Comparison of ENCODE assay signal across 20 mouse cellular contexts in the genomic region with DNA sequence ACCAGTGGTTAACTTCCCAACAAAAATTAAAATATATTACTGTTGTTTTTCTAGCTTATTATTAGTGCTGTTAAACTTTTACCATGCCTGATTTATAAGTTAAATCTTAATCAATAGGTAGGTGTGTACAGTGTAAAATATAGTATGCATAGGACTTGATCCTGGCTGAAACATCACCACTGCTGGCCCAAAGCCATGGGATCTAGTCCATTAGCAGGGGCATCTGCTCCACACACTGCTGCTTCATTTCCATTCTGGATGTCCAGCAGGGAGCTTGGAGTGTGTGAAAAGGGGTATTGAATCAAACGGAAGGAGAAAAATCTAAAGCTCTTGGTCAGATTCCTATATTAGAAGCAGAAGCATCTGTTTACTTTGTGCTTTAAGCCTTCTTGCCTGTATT.
DNase-seq lines count a peak whose midpoint lies in the region; ATAC-seq and TF ChIP-seq lines count a peak whose summit lies in the region.
"Had no signal": no experiment of that assay in that cellular context is flagged by ENCODE, and none has a peak within 500 bp of the region (broad histone marks: within the 10 kb centered on the region; RNA-seq: fewer than 3 reads in every experiment).

No protein-coding gene starts in this region.

- H3K27me3 ChIP-seq in forebrain, embryonic 14.5 days (replicated peaks; ENCODE audit: control insufficient read depth, insufficient read depth, low read length) = no peaks in the 10 kb centered on the region
- no peaks in the 10 kb centered on the region for H3K27me3 ChIP-seq in forebrain, embryonic 15.5 days
- no peaks in the 10 kb centered on the region for H3K27me3 ChIP-seq in midbrain, postnatal 0 days (ENCODE audit: insufficient read depth, low read length)
- peaks cover 8% of the 10 kb centered on the region; the same call in 1 of the 2 replicates for H3K27me3 ChIP-seq in midbrain, embryonic 10.5 days (ENCODE audit: low read depth, poor library complexity, severe bottlenecking)
- H3K27me3 ChIP-seq: forebrain, embryonic 13.5 days; heart, embryonic 12.5 days; heart, embryonic 15.5 days had no signal

- no peak for ATAC-seq in forebrain, embryonic 14.5 days
- no peak for ATAC-seq in forebrain, embryonic 15.5 days (replicated peaks)
- ATAC-seq in midbrain, postnatal 0 days (ENCODE audit: low FRiP score) = no peak
- ATAC-seq: CD4-positive, CD25-positive, alpha-beta regulatory T cell, adult 4 months; forebrain, embryonic 13.5 days; intestine, postnatal 0 days had no signal

- no peaks in the 10 kb centered on the region for H3K36me3 ChIP-seq in forebrain, embryonic 14.5 days (ENCODE audit: control insufficient read depth, insufficient read depth, low read length)
- no peaks in the 10 kb centered on the region for H3K36me3 ChIP-seq in forebrain, embryonic 15.5 days
- no peaks in the 10 kb centered on the region for H3K36me3 ChIP-seq in midbrain, postnatal 0 days (ENCODE audit: insufficient read depth, low read length)
- no peaks in the 10 kb centered on the region for H3K36me3 ChIP-seq in midbrain, embryonic 10.5 days
- H3K36me3 ChIP-seq: forebrain, embryonic 10.5 days; heart, embryonic 12.5 days; heart, embryonic 15.5 days had no signal

- TF ChIP-seq CTCF in midbrain, postnatal 0 days (IDR thresholded peaks at IDR 0.05) = no peak

- no peak overlapping the region for H3K4me2 ChIP-seq in forebrain, embryonic 14.5 days (ENCODE audit: low read length)
- H3K4me2 ChIP-seq in forebrain, embryonic 15.5 days (replicated peaks) = no peak overlapping the region
- H3K4me2 ChIP-seq in midbrain, postnatal 0 days (ENCODE audit: low read depth, low read length, poor library complexity, severe bottlenecking) = no peak overlapping the region
- H3K4me2 ChIP-seq: forebrain, embryonic 13.5 days; heart, embryonic 12.5 days; heart, embryonic 15.5 days; hindbrain, embryonic 14.5 days had no signal

- no peaks in the 10 kb centered on the region for H3K4me1 ChIP-seq in forebrain, embryonic 14.5 days (ENCODE audit: control insufficient read depth, insufficient read depth, low read length)
- no peaks in the 10 kb centered on the region for H3K4me1 ChIP-seq in forebrain, embryonic 15.5 days
- no peaks in the 10 kb centered on the region for H3K4me1 ChIP-seq in midbrain, postnatal 0 days (ENCODE audit: insufficient read depth, low read length)
- peaks cover 25% of the 10 kb centered on the region for H3K4me1 ChIP-seq in midbrain, embryonic 10.5 days
- H3K4me1 ChIP-seq: heart, embryonic 12.5 days; heart, embryonic 15.5 days had no signal

- H3K9me3 ChIP-seq in forebrain, embryonic 14.5 days (replicated peaks; ENCODE audit: control insufficient read depth, low read length) = no peaks in the 10 kb centered on the region
- no peaks in the 10 kb centered on the region for H3K9me3 ChIP-seq in forebrain, embryonic 15.5 days
- H3K9me3 ChIP-seq in midbrain, postnatal 0 days (ENCODE audit: low read length) = no peaks in the 10 kb centered on the region
- no peaks in the 10 kb centered on the region for H3K9me3 ChIP-seq in midbrain, embryonic 10.5 days (replicated peaks)
- H3K9me3 ChIP-seq: forebrain, embryonic 10.5 days; forebrain, embryonic 13.5 days; heart, embryonic 12.5 days; heart, embryonic 15.5 days had no signal

- DNase-seq in cerebellum, postnatal 14 days = peak; percentile 56 to 67
- DNase-seq in cerebellum, adult 8-10 months = no peak
- DNase-seq in forebrain, embryonic 14.5 days (ENCODE audit: low spot score) = peak; percentile 13
- peak; percentile 31 for DNase-seq in midbrain, postnatal 0 days (ENCODE audit: low spot score)
- DNase-seq in midbrain, embryonic 10.5 days (ENCODE audit: low spot score) = no peak
- DNase-seq: adrenal gland, adult 2 months; adrenal gland, postnatal 14 days; gastrocnemius, postnatal 25 days; heart, adult 18-20 months; heart, postnatal 10 days; heart, postnatal 36 days; kidney, adult 2 months had no signal

- no peak overlapping the region for H3K4me3 ChIP-seq in forebrain, embryonic 14.5 days (ENCODE audit: low read depth, low read length)
- H3K4me3 ChIP-seq in forebrain, embryonic 15.5 days = no peak overlapping the region
- H3K4me3 ChIP-seq in midbrain, postnatal 0 days (ENCODE audit: low read depth, low read length) = no peak overlapping the region
- H3K4me3 ChIP-seq in midbrain, embryonic 10.5 days = no peak overlapping the region
- H3K4me3 ChIP-seq: forebrain, embryonic 10.5 days; forebrain, embryonic 13.5 days; heart, embryonic 12.5 days; heart, embryonic 15.5 days had no signal

- no peak overlapping the region for H3K27ac ChIP-seq in forebrain, embryonic 14.5 days (ENCODE audit: low read depth, low read length)
- H3K27ac ChIP-seq in forebrain, embryonic 15.5 days (replicated peaks) = no peak overlapping the region
- H3K27ac ChIP-seq in midbrain, postnatal 0 days (ENCODE audit: low read depth, low read length) = no peak overlapping the region
- no peak overlapping the region for H3K27ac ChIP-seq in midbrain, embryonic 10.5 days (replicated peaks)
- H3K27ac ChIP-seq: forebrain, embryonic 10.5 days; forebrain, embryonic 13.5 days; heart, embryonic 15.5 days; hindbrain, embryonic 14.5 days had no signal

- WGBS in forebrain, embryonic 14.5 days = 31% methylated on average over 1 of the region's 1 CpGs
- WGBS in forebrain, embryonic 15.5 days = 32% methylated on average over 1 of the region's 1 CpGs
- WGBS in midbrain, postnatal 0 days = 53% methylated on average over 1 of the region's 1 CpGs
- WGBS in midbrain, embryonic 10.5 days = 53% methylated on average over 1 of the region's 1 CpGs

- no peak overlapping the region for H3K9ac ChIP-seq in forebrain, embryonic 14.5 days (ENCODE audit: low read length)
- no peak overlapping the region for H3K9ac ChIP-seq in forebrain, embryonic 15.5 days (replicated peaks)
- no peak overlapping the region for H3K9ac ChIP-seq in midbrain, postnatal 0 days (replicated peaks; ENCODE audit: low read length, poor library complexity, severe bottlenecking)
- H3K9ac ChIP-seq: forebrain, embryonic 13.5 days; heart, embryonic 12.5 days; heart, embryonic 15.5 days; hindbrain, embryonic 14.5 days had no signal

Comparison
In these comparisons a context has a peak if more than half of its experiments do, and no peak if none do; other contexts are left out.
1. DNase-seq: peak in cerebellum, postnatal 14 days (2 of 2), forebrain, embryonic 14.5 days (single experiment) and midbrain, postnatal 0 days (single experiment); none in cerebellum, adult 8-10 months (single experiment) and midbrain, embryonic 10.5 days (single experiment).